Mouse (Mus musculus): ENCODE data around the gene Ctnnd2. TPM values are rescaled to one million over a fixed set of nuclear protein-coding genes. Genes with fewer than 3 reads are reported as not detected.
A peak's percentile ranks its signal among the peaks of the same experiment; 100 is the strongest.

Gene Ctnnd2
- polyA plus RNA-seq, 1 experiment from 2014 or later: 45.1 TPM

- Histone ChIP-seq H3K36me3 (ENCODE audit: control insufficient read depth, insufficient read depth, low read length) (no peaks in the 10 kb centered on the region), H3K9me3 (replicated peaks; ENCODE audit: control insufficient read depth, low read length) (no peaks in the 10 kb centered on the region), H3K4me1 (ENCODE audit: control insufficient read depth, insufficient read depth, low read length) (peaks cover 13% of the 10 kb centered on the region), H3K27me3 (replicated peaks; ENCODE audit: control insufficient read depth, insufficient read depth, low read length) (no peaks in the 10 kb centered on the region), H3K4me3 (ENCODE audit: low read depth, low read length) (no peak overlapping the region), H3K4me2 (ENCODE audit: low read length) (no peak overlapping the region), H3K27ac (ENCODE audit: low read depth, low read length) (no peak overlapping the region), H3K9ac (ENCODE audit: low read length) (no peak overlapping the region)
- DNase-seq (ENCODE audit: low spot score) (no peak), ATAC-seq (no peak)
- 66% methylated on average over 4 of the region's 4 CpGs for WGBS
These were observed 104.3 kb downstream of the Ctnnd2 start for GRCm38 (mm10) chr15:30276691-30277090.

GRCm38 (mm10) chr15:30278610-30279009, 106.2 kb downstream of the Ctnnd2 start:
- peak; percentile 33 for DNase-seq (ENCODE audit: low spot score)
- Histone ChIP-seq H3K36me3 (ENCODE audit: control insufficient read depth, insufficient read depth, low read length) (no peaks in the 10 kb centered on the region), H3K9ac (ENCODE audit: low read length) (no peak overlapping the region), H3K4me3 (ENCODE audit: low read depth, low read length) (no peak overlapping the region), H3K4me2 (ENCODE audit: low read length) (no peak overlapping the region), H3K4me1 (ENCODE audit: control insufficient read depth, insufficient read depth, low read length) (peaks cover 11% of the 10 kb centered on the region), H3K9me3 (replicated peaks; ENCODE audit: control insufficient read depth, low read length) (no peaks in the 10 kb centered on the region), H3K27me3 (replicated peaks; ENCODE audit: control insufficient read depth, insufficient read depth, low read length) (no peaks in the 10 kb centered on the region), H3K27ac (ENCODE audit: low read depth, low read length) (no peak overlapping the region)
- ATAC-seq: peak; percentile 43; the same call in 1 of the 2 replicates
- WGBS: 51% methylated on average over 4 of the region's 4 CpGs

GRCm38 (mm10) chr15:30285572-30286244, 113.3 kb downstream of the Ctnnd2 start:
- H3K27ac ChIP-seq (ENCODE audit: low read depth, low read length): no peak overlapping the region
- peak; percentile 70 for DNase-seq (ENCODE audit: low spot score)
- peak; percentile 73 for ATAC-seq

GRCm38 (mm10) chr15:30286245-30286642, 113.9 kb downstream of the Ctnnd2 start:
- Histone ChIP-seq H3K4me2 (ENCODE audit: low read length) (peak overlapping the region; percentile 12; the same call in 1 of the 2 replicates), H3K36me3 (ENCODE audit: control insufficient read depth, insufficient read depth, low read length) (no peaks in the 10 kb centered on the region), H3K9ac (ENCODE audit: low read length) (no peak overlapping the region), H3K9me3 (replicated peaks; ENCODE audit: control insufficient read depth, low read length) (no peaks in the 10 kb centered on the region), H3K4me1 (ENCODE audit: control insufficient read depth, insufficient read depth, low read length) (peaks cover 10% of the 10 kb centered on the region; the same call in 1 of the 2 replicates), H3K27me3 (replicated peaks; ENCODE audit: control insufficient read depth, insufficient read depth, low read length) (no peaks in the 10 kb centered on the region), H3K4me3 (ENCODE audit: low read depth, low read length) (no peak overlapping the region), H3K27ac (ENCODE audit: low read depth, low read length) (no peak overlapping the region)
- WGBS: 75% methylated on average over 7 of the region's 7 CpGs
- peak; percentile 27 for DNase-seq (ENCODE audit: low spot score)
- peak; percentile 55; the same call in 1 of the 2 replicates for ATAC-seq

More at GRCm38 (mm10) chr15:30285572-30286244, 113.3 kb downstream of the Ctnnd2 start:
- H3K9ac ChIP-seq (ENCODE audit: low read length): no peak overlapping the region
- H3K4me3 ChIP-seq (ENCODE audit: low read depth, low read length): no peak overlapping the region
- no peaks in the 10 kb centered on the region for H3K36me3 ChIP-seq (ENCODE audit: control insufficient read depth, insufficient read depth, low read length)
- WGBS: 61% methylated on average over 15 of the region's 15 CpGs
- H3K9me3 ChIP-seq (replicated peaks; ENCODE audit: control insufficient read depth, low read length): no peaks in the 10 kb centered on the region
- peak overlapping the region; percentile 12; the same call in 1 of the 2 replicates for H3K4me2 ChIP-seq (ENCODE audit: low read length)
- peaks cover 10% of the 10 kb centered on the region; the same call in 1 of the 2 replicates for H3K4me1 ChIP-seq (ENCODE audit: control insufficient read depth, insufficient read depth, low read length)
- no peaks in the 10 kb centered on the region for H3K27me3 ChIP-seq (replicated peaks; ENCODE audit: control insufficient read depth, insufficient read depth, low read length)

- no peak overlapping the region for H3K27ac ChIP-seq (ENCODE audit: low read depth, low read length)
- H3K9ac ChIP-seq (ENCODE audit: low read length): no peak overlapping the region
- ATAC-seq (no peak), DNase-seq (ENCODE audit: low spot score) (no peak)
- 67% methylated on average over 2 of the region's 2 CpGs for WGBS
- H3K4me2 ChIP-seq (ENCODE audit: low read length): no peak overlapping the region
- H3K27me3 ChIP-seq (replicated peaks; ENCODE audit: control insufficient read depth, insufficient read depth, low read length): no peaks in the 10 kb centered on the region
- H3K4me3 ChIP-seq (ENCODE audit: low read depth, low read length): no peak overlapping the region
- H3K4me1 ChIP-seq (ENCODE audit: control insufficient read depth, insufficient read depth, low read length): no peaks in the 10 kb centered on the region
- no peaks in the 10 kb centered on the region; the same call in 1 of the 2 replicates for H3K9me3 ChIP-seq (replicated peaks; ENCODE audit: control insufficient read depth, low read length)
- no peaks in the 10 kb centered on the region for H3K36me3 ChIP-seq (ENCODE audit: control insufficient read depth, insufficient read depth, low read length)
These were observed 130.4 kb downstream of the Ctnnd2 start for GRCm38 (mm10) chr15:30302824-30303223.

- DNase-seq (ENCODE audit: low spot score): peak; percentile 44
- no peaks in the 10 kb centered on the region for H3K36me3 ChIP-seq (ENCODE audit: control insufficient read depth, insufficient read depth, low read length)
- no peak overlapping the region for H3K27ac ChIP-seq (ENCODE audit: low read depth, low read length)
- no peaks in the 10 kb centered on the region for H3K4me1 ChIP-seq (ENCODE audit: control insufficient read depth, insufficient read depth, low read length)
- H3K9ac ChIP-seq (ENCODE audit: low read length): no peak overlapping the region
- peak; percentile 62; the same call in 1 of the 2 replicates for ATAC-seq
- H3K4me3 ChIP-seq (ENCODE audit: low read depth, low read length): no peak overlapping the region
- no peaks in the 10 kb centered on the region for H3K27me3 ChIP-seq (replicated peaks; ENCODE audit: control insufficient read depth, insufficient read depth, low read length)
- H3K9me3 ChIP-seq (replicated peaks; ENCODE audit: control insufficient read depth, low read length): no peaks in the 10 kb centered on the region; the same call in 1 of the 2 replicates
- 82% methylated on average over 7 of the region's 7 CpGs for WGBS
- H3K4me2 ChIP-seq (ENCODE audit: low read length): no peak overlapping the region
These were observed 134.0 kb downstream of the Ctnnd2 start for GRCm38 (mm10) chr15:30306437-30306836.

- no peaks in the 10 kb centered on the region for H3K4me1 ChIP-seq (ENCODE audit: control insufficient read depth, insufficient read depth, low read length)
- no peak overlapping the region for H3K4me2 ChIP-seq (ENCODE audit: low read length)
- no peak for ATAC-seq
- no peak overlapping the region for H3K9ac ChIP-seq (ENCODE audit: low read length)
- DNase-seq (ENCODE audit: low spot score): no peak
- H3K27ac ChIP-seq (ENCODE audit: low read depth, low read length): no peak overlapping the region
- H3K36me3 ChIP-seq (ENCODE audit: control insufficient read depth, insufficient read depth, low read length): no peaks in the 10 kb centered on the region
- H3K27me3 ChIP-seq (replicated peaks; ENCODE audit: control insufficient read depth, insufficient read depth, low read length): no peaks in the 10 kb centered on the region
- H3K4me3 ChIP-seq (ENCODE audit: low read depth, low read length): no peak overlapping the region
- 91% methylated on average over 2 of the region's 2 CpGs for whole genome bisulfite sequencing
- no peaks in the 10 kb centered on the region for H3K9me3 ChIP-seq (replicated peaks; ENCODE audit: control insufficient read depth, low read length)
These were observed 150.2 kb downstream of the Ctnnd2 start for GRCm38 (mm10) chr15:30322543-30322942.

- DNase-seq (ENCODE audit: low spot score) (no peak), ATAC-seq (no peak)
- Histone ChIP-seq H3K4me3 (ENCODE audit: low read depth, low read length) (no peak overlapping the region), H3K27me3 (replicated peaks; ENCODE audit: control insufficient read depth, insufficient read depth, low read length) (no peaks in the 10 kb centered on the region), H3K36me3 (ENCODE audit: control insufficient read depth, insufficient read depth, low read length) (no peaks in the 10 kb centered on the region), H3K27ac (ENCODE audit: low read depth, low read length) (no peak overlapping the region), H3K9me3 (replicated peaks; ENCODE audit: control insufficient read depth, low read length) (no peaks in the 10 kb centered on the region), H3K4me1 (ENCODE audit: control insufficient read depth, insufficient read depth, low read length) (no peaks in the 10 kb centered on the region), H3K9ac (ENCODE audit: low read length) (no peak overlapping the region), H3K4me2 (ENCODE audit: low read length) (no peak overlapping the region)
- WGBS: 74% methylated on average over 2 of the region's 2 CpGs
These were observed 161.2 kb downstream of the Ctnnd2 start for GRCm38 (mm10) chr15:30333336-30334310.

Measured in forebrain, embryonic 14.5 days (tissue).